Mouse (Mus musculus): ENCODE data around the gene Scgb3a1.
A peak's percentile ranks its signal among the peaks of the same experiment; 100 is the strongest.

Scgb3a1 gene

GRCm38 (mm10) chr11:49658791-49659469 lies 4.5 kb upstream of the Scgb3a1 start:
- no peak for DNase-seq

GRCm38 (mm10) chr11:49659470-49659799 lies 4.0 kb upstream of the Scgb3a1 start:
- no peak for DNase-seq

GRCm38 (mm10) chr11:49662292-49662780 lies 1.1 kb upstream of the Scgb3a1 start:
- DNase-seq, result no peak

- no peak for DNase-seq
These were observed 1.1 kb downstream of the Scgb3a1 start for GRCm38 (mm10) chr11:49664262-49665140.

GRCm38 (mm10) chr11:49665462-49665861 lies 2.1 kb downstream of the Scgb3a1 start:
- DNase-seq, result no peak

- no peak for DNase-seq
These were observed 10.0 kb downstream of the Scgb3a1 start for GRCm38 (mm10) chr11:49673433-49673832.

GRCm38 (mm10) chr11:49684237-49684973 lies 21.0 kb downstream of the Scgb3a1 start:
- DNase-seq, result no peak

GRCm38 (mm10) chr11:49695013-49695412 lies 31.6 kb downstream of the Scgb3a1 start:
- DNase-seq, result no peak

GRCm38 (mm10) chr11:49695695-49696094 lies 32.3 kb downstream of the Scgb3a1 start:
- DNase-seq, result no peak

- DNase-seq, result no peak
These were observed 33.1 kb downstream of the Scgb3a1 start for GRCm38 (mm10) chr11:49696472-49696871.

GRCm38 (mm10) chr11:49697779-49698178 lies 34.4 kb downstream of the Scgb3a1 start:
- DNase-seq, result no peak

- DNase-seq, result no peak
These were observed 35.7 kb downstream of the Scgb3a1 start for GRCm38 (mm10) chr11:49699079-49699478.

GRCm38 (mm10) chr11:49702014-49702413 lies 38.6 kb downstream of the Scgb3a1 start:
- no peak for DNase-seq

- no peak for DNase-seq
These were observed 41.4 kb downstream of the Scgb3a1 start for GRCm38 (mm10) chr11:49704804-49705203.

- DNase-seq, result no peak
These were observed 44.4 kb downstream of the Scgb3a1 start for GRCm38 (mm10) chr11:49707834-49708233.

GRCm38 (mm10) chr11:49710664-49711063 lies 47.3 kb downstream of the Scgb3a1 start:
- DNase-seq, result no peak

GRCm38 (mm10) chr11:49711981-49712554 lies 48.7 kb downstream of the Scgb3a1 start:
- peak; percentile 46 to 49 for DNase-seq

GRCm38 (mm10) chr11:49712555-49713335 lies 49.3 kb downstream of the Scgb3a1 start, which contains the start of gene Cnot6:
Gene Cnot6 (minus strand): TSS chr11:49712723.
- DNase-seq, result peak; percentile 97 to 99

- DNase-seq, result peak; percentile 17 to 37
These were observed 50.2 kb downstream of the Scgb3a1 start for GRCm38 (mm10) chr11:49713336-49714334.
